Mouse (Mus musculus) heart, embryonic 14.5 days (tissue): Measurements from ENCODE around the gene Fam168a. TPM values are rescaled to one million over a fixed set of nuclear protein-coding genes. Genes with fewer than 3 reads are reported as not detected.

Source experiments
- ATAC-seq: fragments of 200-750 bp; cut with Nextera tagmentation; 2 replicates; pipeline ENCODE4 v1.8.0; 2017; ENCODE audit warnings: low read depth, moderate TSS enrichment; ENCODE audit not compliant: insufficient number of reproducible peaks, insufficient read depth, low FRiP score
- H3K27ac ChIP-seq, 2 experiments: fragments of 200-500 bp in 1 of 2; fragments of 300-500 bp in 1 of 2; sonication (generic) in 1 of 2; replicated peaks in 1 of 2; 2 replicates each; pipeline ENCODE4 v1.5.1; 2012 to 2014; ENCODE audit warnings: low read depth in 2 of 2, low read length in 2 of 2, control low read depth in 1 of 2, mild to moderate bottlenecking in 1 of 2, mixed read lengths in 1 of 2; ENCODE audit not compliant: control insufficient read depth in 1 of 2, insufficient read depth in 1 of 2
- H3K27me3 ChIP-seq: fragments of 300-500 bp; sonication (generic); 2 replicates; pipeline ENCODE4 v1.6.1; 2014; ENCODE audit warnings: mild to moderate bottlenecking, low read length, control low read depth; ENCODE audit not compliant: control insufficient read depth, insufficient read depth
- H3K36me3 ChIP-seq: fragments of 300-500 bp; sonication (generic); 2 replicates; pipeline ENCODE4 v1.6.1; 2014; ENCODE audit warnings: mild to moderate bottlenecking, control low read depth, low read length, mixed read lengths; ENCODE audit not compliant: control insufficient read depth, insufficient read depth
- H3K4me1 ChIP-seq, 2 experiments: fragments of 200-500 bp in 1 of 2; fragments of 300-500 bp in 1 of 2; sonication (generic) in 1 of 2; 2 replicates each; pipeline ENCODE4 v1.6.1; 2012 to 2014; ENCODE audit warnings: low read length in 2 of 2, control low read depth in 1 of 2, mixed read lengths in 1 of 2; ENCODE audit not compliant: control insufficient read depth in 2 of 2, insufficient read depth in 2 of 2
- H3K4me2 ChIP-seq: fragments of 300-500 bp; sonication (generic); 2 replicates; pipeline ENCODE4 v1.6.1; 2014; ENCODE audit warnings: mild to moderate bottlenecking, low read length
- H3K4me3 ChIP-seq, 2 experiments: fragments of 200-500 bp in 1 of 2; fragments of 300-500 bp in 1 of 2; sonication (generic) in 1 of 2; 2 replicates each; pipeline ENCODE4 v1.5.1; 2012 to 2014; ENCODE audit warnings: low read length in 2 of 2, mild to moderate bottlenecking in 2 of 2, control low read depth in 1 of 2, low read depth in 1 of 2, moderate library complexity in 1 of 2; ENCODE audit not compliant: control insufficient read depth in 1 of 2, insufficient read depth in 1 of 2
- H3K9ac ChIP-seq: fragments of 300-500 bp; sonication (generic); 2 replicates; pipeline ENCODE4 v1.6.1; 2014; ENCODE audit warnings: mild to moderate bottlenecking, low read length
- H3K9me3 ChIP-seq: fragments of 300-500 bp; sonication (generic); 2 replicates; pipeline ENCODE4 v1.6.1; 2016; ENCODE audit warnings: low read length, control low read depth; ENCODE audit not compliant: control insufficient read depth
- WGBS: fragments of 180-500 bp; shearing (Covaris S2); extraction: QIAGEN DNeasy Blood & Tissue Kit; methylation state at CpG from one replicate; pipeline ENCODE4 v1.1.7; 2014; 5-methylcytosine and 5-hydroxymethylcytosine counted together
- polyA plus RNA-seq: library from polyadenylated mRNA; unstranded; fragments of >200 nt; fragmentation: Nextera tagmentation; extraction: Ambion mirVana; gene quantifications from 2 replicates; pipeline ENCODE4 v1.2.1, GENCODE M21; 2014

Gene Fam168a
- polyA plus RNA-seq, 1 experiment from 2014 or later = 36.4 TPM

- H3K9ac ChIP-seq = no peak overlapping the region
- no peaks in the 10 kb centered on the region for H3K36me3 ChIP-seq
- no peaks in the 10 kb centered on the region; a peak in 1 of 4 replicates for H3K4me1 ChIP-seq
- WGBS = 80% methylated on average over 5 of the region's 5 CpGs
- H3K27me3 ChIP-seq = no peaks in the 10 kb centered on the region
- H3K4me3 ChIP-seq = no peak overlapping the region
- no peak overlapping the region for H3K4me2 ChIP-seq
- H3K9me3 ChIP-seq = no peaks in the 10 kb centered on the region
- no peak for ATAC-seq
- H3K27ac ChIP-seq = no peak overlapping the region
Measured at GRCm38 (mm10) chr7:100670646-100671045, 35.8 kb upstream of the Fam168a start.

DNA sequence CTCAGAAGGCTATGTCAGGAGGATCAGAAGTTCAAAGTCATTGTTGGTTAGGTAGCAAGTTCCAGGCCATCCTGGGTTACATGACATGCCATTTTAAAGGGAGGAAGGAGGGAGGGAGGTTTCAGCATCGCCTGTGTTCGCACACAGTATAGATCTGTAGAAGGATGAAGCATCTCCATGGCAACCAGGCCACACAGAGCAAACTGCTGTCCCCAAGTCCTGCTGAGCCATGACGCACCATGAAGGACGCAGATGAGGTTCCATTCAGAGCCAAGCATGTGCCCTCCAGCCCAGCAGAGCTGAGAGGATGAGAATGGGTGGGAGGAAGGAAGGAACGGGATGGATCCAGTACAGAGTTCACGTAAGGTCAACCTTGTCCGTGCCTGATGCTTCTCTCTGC is 33.0 kb upstream of the Fam168a start:
- 68% methylated on average over 7 of the region's 7 CpGs for WGBS
- Histone ChIP-seq H3K27ac (no peak overlapping the region), H3K4me3 (no peak overlapping the region), H3K4me2 (no peak overlapping the region), H3K36me3 (no peaks in the 10 kb centered on the region), H3K4me1 (no peaks in the 10 kb centered on the region; a peak in 1 of 4 replicates), H3K9me3 (no peaks in the 10 kb centered on the region), H3K27me3 (no peaks in the 10 kb centered on the region), H3K9ac (no peak overlapping the region)
- no peak for ATAC-seq

DNA sequence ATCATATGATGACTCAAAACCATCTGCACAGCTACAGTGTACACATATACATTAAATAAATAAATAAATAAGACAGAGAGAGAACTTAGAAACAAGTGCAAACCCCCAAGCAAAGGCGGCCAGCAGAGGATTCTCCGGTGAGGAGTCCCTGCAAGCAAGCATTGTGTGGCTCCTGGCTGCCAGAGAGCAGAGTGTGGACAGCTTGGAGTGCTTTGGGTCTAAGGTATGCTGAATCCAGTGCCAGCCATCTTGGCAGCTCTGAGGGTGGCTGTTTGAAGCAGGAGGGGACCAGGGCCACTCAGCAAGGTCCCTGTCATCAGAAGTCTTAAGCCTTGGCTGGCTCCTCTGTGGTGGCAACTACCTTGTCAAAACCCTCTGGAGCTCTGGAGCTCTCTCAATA is 31.5 kb upstream of the Fam168a start:
- 40% methylated on average over 2 of the region's 2 CpGs for WGBS
- no peaks in the 10 kb centered on the region for H3K36me3 ChIP-seq
- no peaks in the 10 kb centered on the region for H3K27me3 ChIP-seq
- H3K27ac ChIP-seq = no peak overlapping the region
- H3K4me1 ChIP-seq = no peaks in the 10 kb centered on the region; a peak in 1 of 4 replicates
- H3K9ac ChIP-seq = no peak overlapping the region
- H3K4me3 ChIP-seq = no peak overlapping the region
- H3K9me3 ChIP-seq = no peaks in the 10 kb centered on the region
- no peak for ATAC-seq
- H3K4me2 ChIP-seq = no peak overlapping the region

- 73% methylated on average over 5 of the region's 5 CpGs for WGBS
- ATAC-seq = no peak
- Histone ChIP-seq H3K36me3 (no peaks in the 10 kb centered on the region), H3K4me1 (no peaks in the 10 kb centered on the region; a peak in 1 of 4 replicates), H3K4me2 (no peak overlapping the region), H3K4me3 (no peak overlapping the region), H3K27ac (no peak overlapping the region), H3K27me3 (no peaks in the 10 kb centered on the region), H3K9ac (no peak overlapping the region), H3K9me3 (no peaks in the 10 kb centered on the region)
Measured at GRCm38 (mm10) chr7:100678052-100678451, 28.4 kb upstream of the Fam168a start.

- 61% methylated on average over 15 of the region's 15 CpGs for WGBS
- no peak overlapping the region for H3K4me3 ChIP-seq
- no peaks in the 10 kb centered on the region for H3K9me3 ChIP-seq
- H3K36me3 ChIP-seq = no peaks in the 10 kb centered on the region
- H3K4me1 ChIP-seq = no peaks in the 10 kb centered on the region; a peak in 1 of 4 replicates
- H3K4me2 ChIP-seq = no peak overlapping the region
- no peak overlapping the region for H3K27ac ChIP-seq
- no peaks in the 10 kb centered on the region for H3K27me3 ChIP-seq
- no peak for ATAC-seq
- no peak overlapping the region for H3K9ac ChIP-seq
Measured at GRCm38 (mm10) chr7:100678948-100679880, 27.2 kb upstream of the Fam168a start.

GRCm38 (mm10) chr7:100681132-100681531 is 25.3 kb upstream of the Fam168a start:
- H3K4me3 ChIP-seq = no peak overlapping the region
- no peak for ATAC-seq
- WGBS = 54% methylated on average over 5 of the region's 5 CpGs

DNA sequence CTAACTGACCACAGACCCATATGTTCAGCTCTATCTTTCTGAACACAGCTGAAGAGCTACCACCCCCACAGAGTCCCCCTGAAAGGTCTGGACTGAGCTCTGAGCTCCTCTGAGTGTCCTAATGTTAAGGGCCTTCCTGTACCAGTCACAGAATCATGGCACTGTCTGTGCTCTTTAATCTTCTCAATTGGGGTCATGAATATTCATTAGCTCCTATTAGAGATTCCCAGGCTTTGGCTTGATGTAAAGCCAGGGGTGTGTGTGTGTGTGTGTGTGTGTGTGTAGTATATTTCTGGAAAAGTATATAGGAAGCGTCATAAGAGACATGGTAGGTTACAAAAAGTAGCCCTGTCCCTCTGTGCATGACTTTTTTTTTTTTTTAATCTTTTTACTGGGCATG is 23.2 kb upstream of the Fam168a start:
- 90% methylated on average over 1 of the region's 1 CpGs for WGBS
- H3K27me3 ChIP-seq = no peaks in the 10 kb centered on the region
- no peak overlapping the region for H3K4me3 ChIP-seq

More at GRCm38 (mm10) chr7:100681132-100681531, 25.3 kb upstream of the Fam168a start:
- Histone ChIP-seq H3K4me1 (no peaks in the 10 kb centered on the region), H3K27me3 (no peaks in the 10 kb centered on the region), H3K27ac (no peak overlapping the region), H3K9ac (no peak overlapping the region), H3K9me3 (no peaks in the 10 kb centered on the region), H3K36me3 (no peaks in the 10 kb centered on the region), H3K4me2 (no peak overlapping the region)

More for the DNA sequence above, 23.2 kb upstream of the Fam168a start:
- Histone ChIP-seq H3K9ac (no peak overlapping the region), H3K4me2 (no peak overlapping the region), H3K36me3 (no peaks in the 10 kb centered on the region), H3K27ac (no peak overlapping the region), H3K9me3 (no peaks in the 10 kb centered on the region), H3K4me1 (no peaks in the 10 kb centered on the region)
- ATAC-seq = no peak
